Mouse (Mus musculus) CH12.LX (cell line): ENCODE results near the gene Rilpl1. TPM values are rescaled to one million over a fixed set of nuclear protein-coding genes. Genes with fewer than 3 reads are reported as not detected.
"Not testable (repeated sequence)": the region's sequence is repeated elsewhere in the genome, so short reads cannot be mapped to it uniquely, and the experiment has no call there.

Experiments
- DNase-seq: peaks from one replicate; pipeline ENCODE4 v3.0.0-alpha.2; 2013; ENCODE audit errors: extremely low read depth
- H3K27ac ChIP-seq: 2 replicates; pipeline ENCODE4 v1.5.1; 2012; ENCODE audit warnings: low read depth, mild to moderate bottlenecking, control low read depth, moderate library complexity; ENCODE audit not compliant: insufficient read depth
- H3K27me3 ChIP-seq: replicated peaks from 2 replicates; pipeline ENCODE3; 2012; ENCODE audit warnings: inconsistent platforms
- H3K36me3 ChIP-seq, 2 experiments: replicated peaks in 1 of 2; 2 replicates each; pipeline versions ENCODE3 to v1.6.1; 2012; ENCODE audit warnings: inconsistent platforms in 1 of 2, low read length in 1 of 2, mild to moderate bottlenecking in 1 of 2, mixed read lengths in 1 of 2, moderate library complexity in 1 of 2; ENCODE audit not compliant: control insufficient read depth in 1 of 2, insufficient read depth in 1 of 2
- H3K4me1 ChIP-seq, 2 experiments: 2 replicates each; pipeline ENCODE4 v1.6.1; 2012; ENCODE audit warnings: inconsistent platforms in 1 of 2, moderate library complexity in 1 of 2; ENCODE audit not compliant: insufficient read depth in 2 of 2, control insufficient read depth in 1 of 2
- H3K4me2 ChIP-seq: 2 replicates; pipeline ENCODE4 v1.6.1; 2012; ENCODE audit warnings: low read depth, mild to moderate bottlenecking, control low read depth; ENCODE audit not compliant: poor library complexity, insufficient read depth, severe bottlenecking
- H3K4me3 ChIP-seq, 3 experiments: fragments of 150-350 bp in 1 of 3; sonication (generic) in 1 of 3; replicated peaks in 1 of 3; 2 replicates each; pipeline versions ENCODE3 to v1.5.1; 2011 to 2012; ENCODE audit warnings: low read depth in 2 of 3, low read length in 2 of 3, mild to moderate bottlenecking in 2 of 3, moderate library complexity in 2 of 3, control low read depth in 1 of 3, improper control_type of control experiment in 1 of 3, inconsistent platforms in 1 of 3, mixed read lengths in 1 of 3; ENCODE audit not compliant: poor library complexity in 1 of 3
- H3K79me2 ChIP-seq: replicated peaks from 2 replicates; pipeline ENCODE4 v1.6.1; 2012; ENCODE audit warnings: mild to moderate bottlenecking, moderate library complexity; ENCODE audit not compliant: control insufficient read depth, poor library complexity, insufficient read depth, severe bottlenecking; ENCODE audit errors: extremely low read depth
- H3K9ac ChIP-seq: 2 replicates; pipeline ENCODE4 v1.6.1; 2012; ENCODE audit warnings: low read depth, mild to moderate bottlenecking, control low read depth, moderate library complexity; ENCODE audit not compliant: insufficient read depth
- H3K9me3 ChIP-seq: replicated peaks from 2 replicates; pipeline ENCODE3; 2012; ENCODE audit warnings: low read length, inconsistent platforms, mixed read lengths
- CHD2 ChIP-seq: IDR thresholded peaks from 2 replicates; pipeline ENCODE4 v1.6.1; 2011; ENCODE audit warnings: low read length, improper control_type of control experiment
- CTCF ChIP-seq, 2 experiments: IDR thresholded peaks in 1 of 2; conservative IDR thresholded peaks in 1 of 2; 2 replicates each; pipeline ENCODE4 v1.5.1; 2011 to 2012; ENCODE audit warnings: low read depth in 2 of 2, low read length in 2 of 2, improper control_type of control experiment in 1 of 2, inconsistent platforms in 1 of 2, mild to moderate bottlenecking in 1 of 2, moderate library complexity in 1 of 2
- ELF1 ChIP-seq: IDR thresholded peaks from 2 replicates; pipeline ENCODE4 v1.6.1; 2014; ENCODE audit warnings: low read depth, mild to moderate bottlenecking, inconsistent platforms, low read length, improper control_type of control experiment
- ETS1 ChIP-seq: conservative IDR thresholded peaks from 2 replicates; pipeline ENCODE4 v1.6.1; 2012; ENCODE audit warnings: low read depth, mild to moderate bottlenecking, inconsistent platforms, low read length, improper control_type of control experiment, moderate library complexity
- JUN ChIP-seq: IDR thresholded peaks from 2 replicates; pipeline ENCODE4 v1.6.1; 2011; ENCODE audit warnings: low read depth, mild to moderate bottlenecking, low read length, improper control_type of control experiment, moderate library complexity; ENCODE audit not compliant: insufficient read depth
- ZNF384 ChIP-seq: IDR thresholded peaks from 2 replicates; pipeline ENCODE4 v1.6.1; 2012; ENCODE audit warnings: low read depth, low read length, improper control_type of control experiment, inconsistent platforms
- dilution Hi-C: fragments of 300-500 bp; cut with MboI; formaldehyde crosslinking; loops from 2 replicates; pipeline ENCODE4 v1.14.3; 2020; ENCODE audit warnings: low sequenced_read_pairs; ENCODE audit not compliant: extremely low pct_unique_long_range_greater_than_20kb, extremely low pct_ligation_motif_present
- in situ Hi-C: fragments of 300-500 bp; cut with MboI; formaldehyde crosslinking; loops from 3 replicates; pipeline ENCODE4 v1.14.3; 2019; ENCODE audit warnings: low sequenced_read_pairs, low pct_ligation_motif_present, low pct_unique_long_range_greater_than_20kb, mixed read lengths
- polyA plus RNA-seq: library from polyadenylated mRNA; unstranded; fragments of >175 nt; gene quantifications from 2 replicates; pipeline ENCODE4 v1.2.1, GENCODE M21; 2012; ENCODE audit warnings: low read depth; ENCODE audit not compliant: insufficient read length
- total RNA-seq, 2 experiments: library from RNA; depleted of rRNA; stranded (reverse); fragments of 300-350 nt in 1 of 2; fragments of >200 nt in 1 of 2; gene quantifications; 2 replicates each; pipeline ENCODE4 v1.2.3; 2012 to 2014

The Rilpl1 gene
- total and polyA plus RNA-seq, 3 experiments, result 3.1 to 5.7 (median 5.4) TPM

DNA sequence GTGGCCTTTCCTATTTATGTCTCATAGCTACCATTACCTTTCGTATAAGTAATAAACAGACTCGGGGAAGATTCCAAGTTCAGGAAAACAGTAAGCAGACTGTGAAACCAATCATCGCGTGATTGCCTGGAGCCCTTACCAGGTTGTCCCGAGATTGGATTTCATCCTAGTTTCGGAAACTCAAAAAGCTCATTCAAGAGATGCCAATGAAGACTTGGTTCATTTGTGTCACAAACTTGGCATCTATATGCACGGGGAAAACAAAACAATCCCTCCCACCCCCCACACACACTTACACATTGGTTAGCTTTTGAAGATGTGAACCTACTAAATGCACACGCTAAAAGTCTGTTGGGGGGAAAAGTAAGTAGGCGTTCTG is 20.9 kb upstream of the Rilpl1 start:
- Histone ChIP-seq H3K9ac (peak overlapping the region; percentile 91), H3K27me3 (no peaks in the 10 kb centered on the region), H3K27ac (peak overlapping the region; percentile 66), H3K4me2 (peak overlapping the region; percentile 97), H3K9me3 (no peaks in the 10 kb centered on the region), H3K79me2 (peaks cover 19% of the 10 kb centered on the region), H3K4me1 (peaks cover 0 to 10% of the 10 kb centered on the region in 2 experiments; a peak in 2 of 4 replicates), H3K4me3 (peak overlapping the region; percentile 64 to 83 (median 79)), H3K36me3 (peaks cover 37 to 54% of the 10 kb centered on the region in 2 experiments)
- in situ Hi-C loops, result loop anchor here (10.0 kb wide), 1 partner anchor 197 kb away; no protein-coding TSS in a partner anchor
- peak; percentile 38 for DNase-seq
- dilution Hi-C loops, result no loop called here
- TF ChIP-seq JUN (no peak), CHD2 (peak; percentile 80; the same call in 1 of the 2 replicates), ELF1 (no peak), ETS1 (no peak)

DNA sequence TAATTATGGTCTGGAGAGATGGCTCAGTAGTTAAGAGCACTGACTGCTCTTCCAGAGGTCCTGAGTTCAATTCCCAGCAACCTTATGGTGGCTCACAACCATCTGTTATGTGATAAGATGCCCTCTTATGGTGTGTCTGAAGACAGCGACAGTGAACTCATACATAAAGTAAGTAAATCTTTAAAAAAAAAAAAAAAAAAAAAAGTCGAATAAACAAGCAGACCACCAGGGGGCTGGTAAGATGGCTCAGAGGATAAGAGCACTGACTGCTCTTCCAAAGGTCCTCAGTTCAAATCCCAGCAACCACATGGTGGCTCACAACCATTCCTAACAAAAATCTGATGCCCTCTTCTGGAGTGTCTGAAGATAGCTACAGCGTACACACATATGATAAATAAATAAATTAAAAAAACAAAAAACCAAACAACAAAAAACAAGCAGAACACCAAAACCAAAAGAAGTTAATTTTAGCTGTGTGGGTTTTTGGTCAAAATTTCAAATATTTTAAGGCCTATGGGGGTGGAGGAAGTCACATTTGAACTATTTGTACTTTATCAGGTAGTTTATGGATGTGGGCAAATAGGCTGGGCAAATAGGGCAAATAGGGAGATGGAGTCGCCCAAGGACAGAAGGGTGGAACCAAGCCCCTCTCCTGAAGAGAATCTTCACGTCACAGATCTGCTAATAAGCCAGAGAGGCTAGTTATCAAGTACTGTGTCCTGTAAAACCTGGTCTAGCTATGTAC is 20.3 kb upstream of the Rilpl1 start:
- dilution Hi-C loops, H3K9me3 ChIP-seq, H3K27me3 ChIP-seq: not testable (repeated sequence)
- peak overlapping the region; percentile 97 for H3K4me2 ChIP-seq
- H3K4me3 ChIP-seq, result peak overlapping the region; percentile 64 to 83 (median 79)
- peak overlapping the region; percentile 91 for H3K9ac ChIP-seq
- peaks cover 0 to 11% of the 10 kb centered on the region in 2 experiments; a peak in 2 of 4 replicates for H3K4me1 ChIP-seq
- peak; percentile 37 for DNase-seq
- peaks cover 36 to 53% of the 10 kb centered on the region in 2 experiments for H3K36me3 ChIP-seq
- H3K27ac ChIP-seq, result peak overlapping the region; percentile 66
- in situ Hi-C loops, result loop anchor here (10.0 kb wide), 1 partner anchor 197 kb away; no protein-coding TSS in a partner anchor
- peaks cover 22% of the 10 kb centered on the region for H3K79me2 ChIP-seq
- peak in 1 of 2 experiments; percentile 35; a peak in 2 of 4 replicates for TF ChIP-seq CTCF (conservative IDR thresholded peaks at IDR 0.05 in 1 of 2, IDR thresholded peaks at IDR 0.05 in 1 of 2; ENCODE audit: low read depth in 2 of 2, low read length in 2 of 2)
- peak; percentile 80 for TF ChIP-seq ZNF384

DNA sequence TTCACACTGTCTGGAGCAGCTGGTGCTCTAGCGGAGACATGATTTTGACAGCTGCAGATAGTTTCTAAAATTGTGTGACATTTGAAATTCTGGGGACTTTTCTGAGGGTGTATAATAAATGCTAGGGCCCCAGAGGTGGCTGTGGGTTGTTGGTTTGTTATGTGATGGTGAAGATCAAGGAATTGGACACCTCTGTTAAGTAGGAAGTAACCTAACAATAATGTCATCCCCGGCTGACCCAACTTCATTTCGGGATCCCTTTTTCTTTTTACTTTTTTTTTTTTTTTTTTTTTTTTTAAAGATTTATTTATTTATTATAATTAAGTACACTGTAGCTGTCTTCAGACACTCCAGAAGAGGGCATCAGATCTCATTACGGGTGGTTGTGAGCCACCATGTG is 19.5 kb upstream of the Rilpl1 start:
- H3K27ac ChIP-seq, H3K9me3 ChIP-seq, H3K27me3 ChIP-seq, dilution Hi-C loops, DNase-seq, H3K4me3 ChIP-seq, H3K4me2 ChIP-seq, H3K9ac ChIP-seq: not testable (repeated sequence)
- H3K79me2 ChIP-seq, result peaks cover 30% of the 10 kb centered on the region
- H3K4me1 ChIP-seq, result peaks cover 0 to 17% of the 10 kb centered on the region in 2 experiments; a peak in 2 of 4 replicates
- TF ChIP-seq ZNF384, result peak; percentile 45; the same call in 1 of the 2 replicates
- in situ Hi-C loops, result loop anchor here (10.0 kb wide), 1 partner anchor 196 kb away; no protein-coding TSS in a partner anchor
- H3K36me3 ChIP-seq, result peaks cover 39 to 53% of the 10 kb centered on the region in 2 experiments
